Comparison of ENCODE assay signal across 9 mouse cellular contexts in genomic region chr11:98849196-98849894, GRCm38 (mm10). TPM values are rescaled to one million over a fixed set of nuclear protein-coding genes. Genes with fewer than 3 reads are reported as not detected.
DNase-seq lines count a peak whose midpoint lies in the region; ATAC-seq and TF ChIP-seq lines count a peak whose summit lies in the region.
"Had no signal": no experiment of that assay in that cellular context is flagged by ENCODE, and none has a peak within 500 bp of the region (broad histone marks: within the 10 kb centered on the region; RNA-seq: fewer than 3 reads in every experiment).

No protein-coding gene starts in this region.

- TF ChIP-seq CTCF in midbrain, postnatal 0 days (IDR thresholded peaks at IDR 0.05) = no peak

- DNase-seq in hindbrain, embryonic 11.5 days (ENCODE audit: low spot score) = no peak
- DNase-seq in hindbrain, embryonic 14.5 days (ENCODE audit: low spot score) = no peak
- peak; percentile 48 for DNase-seq in midbrain, postnatal 0 days (ENCODE audit: low spot score)
- no peak for DNase-seq in spleen, postnatal 4 days (ENCODE audit: low spot score in 2 of 2)
- DNase-seq in spleen, postnatal 10 days (ENCODE audit: low spot score in 2 of 2) = no peak
- DNase-seq in testis, postnatal 14 days (ENCODE audit: low spot score) = no peak
- DNase-seq: cerebellum, adult 18-20 months had no signal

- 10% methylated on average over 15 of the region's 19 CpGs for WGBS in hindbrain, embryonic 12.5 days
- WGBS in hindbrain, embryonic 11.5 days = 9% methylated on average over 19 of the region's 19 CpGs
- WGBS in hindbrain, embryonic 14.5 days = 6% methylated on average over 19 of the region's 19 CpGs
- 10% methylated on average over 18 of the region's 19 CpGs for WGBS in midbrain, postnatal 0 days

- H3K27ac ChIP-seq in hindbrain, embryonic 12.5 days = no peak overlapping the region
- no peak overlapping the region for H3K27ac ChIP-seq in hindbrain, embryonic 11.5 days (ENCODE audit: low read depth, low read length)
- no peak overlapping the region for H3K27ac ChIP-seq in brown adipose tissue, adult 24 weeks (replicated peaks; ENCODE audit: low read depth, low read length)
- no peak overlapping the region for H3K27ac ChIP-seq in hindbrain, embryonic 14.5 days
- no peak overlapping the region for H3K27ac ChIP-seq in midbrain, postnatal 0 days (ENCODE audit: low read depth, low read length)

- H3K4me1 ChIP-seq in hindbrain, embryonic 12.5 days = peaks cover 28% of the 10 kb centered on the region
- peaks cover 6% of the 10 kb centered on the region for H3K4me1 ChIP-seq in hindbrain, embryonic 11.5 days (replicated peaks; ENCODE audit: control insufficient read depth, insufficient read depth, low read length)
- H3K4me1 ChIP-seq in brown adipose tissue, adult 24 weeks (ENCODE audit: control insufficient read depth, insufficient read depth, insufficient read length, low read length) = no peaks in the 10 kb centered on the region
- peaks cover 16% of the 10 kb centered on the region for H3K4me1 ChIP-seq in hindbrain, embryonic 14.5 days (replicated peaks; ENCODE audit: control insufficient read depth, insufficient read depth, low read length)
- H3K4me1 ChIP-seq in midbrain, postnatal 0 days (ENCODE audit: insufficient read depth, low read length) = peaks cover 7% of the 10 kb centered on the region; the same call in 1 of the 2 replicates

- H3K27me3 ChIP-seq in hindbrain, embryonic 12.5 days = peaks cover 5% of the 10 kb centered on the region; the same call in 1 of the 2 replicates
- H3K27me3 ChIP-seq in hindbrain, embryonic 11.5 days (ENCODE audit: control insufficient read depth, insufficient read depth, low read length) = no peaks in the 10 kb centered on the region; the same call in 1 of the 2 replicates
- H3K27me3 ChIP-seq in hindbrain, embryonic 14.5 days (ENCODE audit: control insufficient read depth, insufficient read depth, low read length) = no peaks in the 10 kb centered on the region
- H3K27me3 ChIP-seq in midbrain, postnatal 0 days (ENCODE audit: insufficient read depth, low read length) = no peaks in the 10 kb centered on the region

- no peak overlapping the region for H3K4me2 ChIP-seq in hindbrain, embryonic 12.5 days (replicated peaks)
- no peak overlapping the region; the same call in 1 of the 2 replicates for H3K4me2 ChIP-seq in hindbrain, embryonic 11.5 days (replicated peaks; ENCODE audit: low read depth, low read length)
- H3K4me2 ChIP-seq in hindbrain, embryonic 14.5 days (replicated peaks) = peak overlapping the region; percentile 48
- H3K4me2 ChIP-seq in midbrain, postnatal 0 days (ENCODE audit: low read depth, low read length, poor library complexity, severe bottlenecking) = no peak overlapping the region

- H3K9me3 ChIP-seq in hindbrain, embryonic 12.5 days (replicated peaks) = no peaks in the 10 kb centered on the region
- H3K9me3 ChIP-seq in hindbrain, embryonic 11.5 days (ENCODE audit: control insufficient read depth, low read length) = no peaks in the 10 kb centered on the region
- H3K9me3 ChIP-seq in hindbrain, embryonic 14.5 days (ENCODE audit: control insufficient read depth, low read length) = no peaks in the 10 kb centered on the region
- no peaks in the 10 kb centered on the region for H3K9me3 ChIP-seq in midbrain, postnatal 0 days (ENCODE audit: low read length)

- H3K36me3 ChIP-seq in hindbrain, embryonic 12.5 days = no peaks in the 10 kb centered on the region
- no peaks in the 10 kb centered on the region for H3K36me3 ChIP-seq in hindbrain, embryonic 11.5 days (ENCODE audit: control insufficient read depth, insufficient read depth, low read length)
- H3K36me3 ChIP-seq in hindbrain, embryonic 14.5 days (replicated peaks; ENCODE audit: control insufficient read depth, insufficient read depth) = peaks cover 10% of the 10 kb centered on the region
- peaks cover 26% of the 10 kb centered on the region for H3K36me3 ChIP-seq in midbrain, postnatal 0 days (ENCODE audit: insufficient read depth, low read length)

- peak; percentile 61; the same call in 1 of the 2 replicates for ATAC-seq in hindbrain, embryonic 12.5 days (ENCODE audit: low FRiP score)
- ATAC-seq in hindbrain, embryonic 11.5 days (ENCODE audit: low FRiP score) = no peak
- peak; percentile 28; the same call in 1 of the 2 replicates for ATAC-seq in hindbrain, embryonic 14.5 days (ENCODE audit: low FRiP score)
- ATAC-seq in midbrain, postnatal 0 days (ENCODE audit: low FRiP score) = no peak

- no peak overlapping the region for H3K4me3 ChIP-seq in hindbrain, embryonic 12.5 days
- no peak overlapping the region for H3K4me3 ChIP-seq in hindbrain, embryonic 11.5 days (ENCODE audit: low read depth, low read length)
- peak overlapping the region; percentile 20; the same call in 1 of the 2 replicates for H3K4me3 ChIP-seq in brown adipose tissue, adult 24 weeks (ENCODE audit: insufficient read depth, low read depth, low read length)
- H3K4me3 ChIP-seq in hindbrain, embryonic 14.5 days (replicated peaks; ENCODE audit: low read length) = no peak overlapping the region
- H3K4me3 ChIP-seq in midbrain, postnatal 0 days (ENCODE audit: low read depth, low read length) = no peak overlapping the region

- peak overlapping the region; percentile 1; the same call in 1 of the 2 replicates for H3K9ac ChIP-seq in hindbrain, embryonic 12.5 days
- H3K9ac ChIP-seq in hindbrain, embryonic 11.5 days (ENCODE audit: low read depth, low read length) = no peak overlapping the region
- H3K9ac ChIP-seq in hindbrain, embryonic 14.5 days = no peak overlapping the region
- no peak overlapping the region for H3K9ac ChIP-seq in midbrain, postnatal 0 days (replicated peaks; ENCODE audit: low read length, poor library complexity, severe bottlenecking)

RNA-seq across cellular contexts. Expression of gene Rapgefl1, which starts 12.8 kb away (rescaled TPM):
- 3.1 and 4.1 TPM in 2 replicates for polyA plus RNA-seq in hindbrain, embryonic 12.5 days (2016; fragmentation: Nextera tagmentation; extraction: Ambion mirVana)
- 2.0 and 2.2 TPM in 2 replicates for polyA plus RNA-seq in hindbrain, embryonic 11.5 days (2014; fragmentation: Nextera tagmentation; extraction: Ambion mirVana)
- 0.40 TPM in 1 of 2 replicates, not detected in the other for polyA plus RNA-seq in brown adipose tissue, adult 24 weeks (2012; ENCODE audit: insufficient read depth, insufficient read length, missing spikeins)
- polyA plus RNA-seq in hindbrain, embryonic 14.5 days (2014; fragmentation: Nextera tagmentation; extraction: Ambion mirVana) = 12.0 and 12.9 TPM in 2 replicates
- 39.0 and 40.8 TPM in 2 replicates for total RNA-seq in midbrain, postnatal 0 days (2014; rRNA removed)
- 10.9 and 11.4 TPM in 2 replicates for polyA plus RNA-seq in midbrain, postnatal 0 days (2015; fragmentation: Nextera tagmentation; extraction: Ambion mirVana)

RNA-seq across cellular contexts. Expression of gene Wipf2, which starts 14.1 kb away (rescaled TPM):
- polyA plus RNA-seq in hindbrain, embryonic 12.5 days (2016; fragmentation: Nextera tagmentation; extraction: Ambion mirVana) = 4.7 and 5.0 TPM in 2 replicates
- 5.1 and 5.4 TPM in 2 replicates for polyA plus RNA-seq in hindbrain, embryonic 11.5 days (2014; fragmentation: Nextera tagmentation; extraction: Ambion mirVana)
- polyA plus RNA-seq in brown adipose tissue, adult 24 weeks (2012; ENCODE audit: insufficient read depth, insufficient read length, missing spikeins) = 5.2 and 5.8 TPM in 2 replicates
- polyA plus RNA-seq in hindbrain, embryonic 14.5 days (2014; fragmentation: Nextera tagmentation; extraction: Ambion mirVana) = 4.7 and 4.8 TPM in 2 replicates
- 9.2 and 9.8 TPM in 2 replicates for total RNA-seq in midbrain, postnatal 0 days (2014; rRNA removed)
- polyA plus RNA-seq in midbrain, postnatal 0 days (2015; fragmentation: Nextera tagmentation; extraction: Ambion mirVana) = 3.0 and 3.8 TPM in 2 replicates

RNA-seq across cellular contexts. Expression of gene Casc3, which starts 44.6 kb away (rescaled TPM):
- polyA plus RNA-seq in hindbrain, embryonic 12.5 days (2016; fragmentation: Nextera tagmentation; extraction: Ambion mirVana) = 62.5 and 66.5 TPM in 2 replicates
- polyA plus RNA-seq in hindbrain, embryonic 11.5 days (2014; fragmentation: Nextera tagmentation; extraction: Ambion mirVana) = 44.6 and 49.6 TPM in 2 replicates
- 9.2 and 16.9 TPM in 2 replicates for polyA plus RNA-seq in brown adipose tissue, adult 24 weeks (2012; ENCODE audit: insufficient read depth, insufficient read length, missing spikeins)
- 49.3 and 57.4 TPM in 2 replicates for polyA plus RNA-seq in hindbrain, embryonic 14.5 days (2014; fragmentation: Nextera tagmentation; extraction: Ambion mirVana)
- total RNA-seq in midbrain, postnatal 0 days (2014; rRNA removed) = 29.4 and 32.2 TPM in 2 replicates
- 34.0 and 39.7 TPM in 2 replicates for polyA plus RNA-seq in midbrain, postnatal 0 days (2015; fragmentation: Nextera tagmentation; extraction: Ambion mirVana)

RNA-seq across cellular contexts. Expression of gene Msl1, which starts 54.0 kb away (rescaled TPM):
- polyA plus RNA-seq in hindbrain, embryonic 12.5 days (2016; fragmentation: Nextera tagmentation; extraction: Ambion mirVana) = 38.8 and 40.4 TPM in 2 replicates
- 25.0 and 28.0 TPM in 2 replicates for polyA plus RNA-seq in hindbrain, embryonic 11.5 days (2014; fragmentation: Nextera tagmentation; extraction: Ambion mirVana)
- 36.3 and 40.8 TPM in 2 replicates for polyA plus RNA-seq in brown adipose tissue, adult 24 weeks (2012; ENCODE audit: insufficient read depth, insufficient read length, missing spikeins)
- 23.6 and 24.1 TPM in 2 replicates for polyA plus RNA-seq in hindbrain, embryonic 14.5 days (2014; fragmentation: Nextera tagmentation; extraction: Ambion mirVana)
- 88.3 and 107 TPM in 2 replicates for total RNA-seq in midbrain, postnatal 0 days (2014; rRNA removed)
- 22.3 and 25.8 TPM in 2 replicates for polyA plus RNA-seq in midbrain, postnatal 0 days (2015; fragmentation: Nextera tagmentation; extraction: Ambion mirVana)

RNA-seq across cellular contexts. Expression of gene Cdc6, which starts 58.3 kb away (rescaled TPM):
- 19.0 and 20.2 TPM in 2 replicates for polyA plus RNA-seq in hindbrain, embryonic 12.5 days (2016; fragmentation: Nextera tagmentation; extraction: Ambion mirVana)
- 33.1 and 39.0 TPM in 2 replicates for polyA plus RNA-seq in hindbrain, embryonic 11.5 days (2014; fragmentation: Nextera tagmentation; extraction: Ambion mirVana)
- 0.28 and 1.7 TPM in 2 replicates for polyA plus RNA-seq in brown adipose tissue, adult 24 weeks (2012; ENCODE audit: insufficient read depth, insufficient read length, missing spikeins)
- polyA plus RNA-seq in hindbrain, embryonic 14.5 days (2014; fragmentation: Nextera tagmentation; extraction: Ambion mirVana) = 4.3 and 5.2 TPM in 2 replicates
- total RNA-seq in midbrain, postnatal 0 days (2014; rRNA removed) = 0.19 and 0.44 TPM in 2 replicates
- 0.52 and 0.65 TPM in 2 replicates for polyA plus RNA-seq in midbrain, postnatal 0 days (2015; fragmentation: Nextera tagmentation; extraction: Ambion mirVana)

Comparison
In these comparisons a context has a peak if more than half of its experiments do, and no peak if none do; other contexts are left out.
1. ATAC-seq: peak in hindbrain, embryonic 12.5 days (single experiment) and hindbrain, embryonic 14.5 days (single experiment); none in hindbrain, embryonic 11.5 days (single experiment) and midbrain, postnatal 0 days (single experiment).